Mouse (Mus musculus) urinary bladder, postnatal 10 days (tissue): Measurements from ENCODE around the gene Hist2h3c1.
A peak's percentile ranks its signal among the peaks of the same experiment; 100 is the strongest.
"Not testable (repeated sequence)": the region's sequence is repeated elsewhere in the genome, so short reads cannot be mapped to it uniquely, and the experiment has no call there.

Experiments used
- DNase-seq: peaks from one replicate; pipeline ENCODE4 v3.0.0; 2022; ENCODE audit warnings: low spot score

Gene Hist2h3c1

GRCm38 (mm10) chr3:96257190-96257589, 10.7 kb downstream of the Hist2h3c1 start:
- no peak for DNase-seq

- DNase-seq: no peak
Measured at GRCm38 (mm10) chr3:96260220-96260619, 13.7 kb downstream of the Hist2h3c1 start.

GRCm38 (mm10) chr3:96261623-96262022, 15.1 kb downstream of the Hist2h3c1 start:
- DNase-seq: no peak

GRCm38 (mm10) chr3:96262216-96262875, 15.9 kb downstream of the Hist2h3c1 start:
- DNase-seq: peak; percentile 30

GRCm38 (mm10) chr3:96262979-96263550, 16.6 kb downstream of the Hist2h3c1 start, which contains the start of gene Hist2h4:
Gene Hist2h4, minus strand, starts transcription at chr3:96263311.
- DNase-seq: peak; percentile 83

GRCm38 (mm10) chr3:96263558-96264403, 17.3 kb downstream of the Hist2h3c1 start:
- no peak for DNase-seq

- no peak for DNase-seq
Measured at GRCm38 (mm10) chr3:96264404-96264949, 18.0 kb downstream of the Hist2h3c1 start.

- DNase-seq: no peak
Measured at GRCm38 (mm10) chr3:96266132-96266710, 19.7 kb downstream of the Hist2h3c1 start.

GRCm38 (mm10) chr3:96267541-96267940, 21.1 kb downstream of the Hist2h3c1 start:
- no peak for DNase-seq

GRCm38 (mm10) chr3:96268051-96268775, 21.7 kb downstream of the Hist2h3c1 start, which contains the start of gene Hist2h3b:
Gene Hist2h3b, plus strand, starts transcription at chr3:96268654.
- DNase-seq: peak; percentile 35

GRCm38 (mm10) chr3:96268776-96269378, 22.4 kb downstream of the Hist2h3c1 start:
- not testable (repeated sequence) for DNase-seq

- peak; percentile 33 for DNase-seq
Measured at GRCm38 (mm10) chr3:96269511-96270474, 23.3 kb downstream of the Hist2h3c1 start, which contains the start of gene Hist2h2bb. Gene Hist2h2bb, plus strand, starts transcription at chr3:96269752.

GRCm38 (mm10) chr3:96273591-96274465, 27.3 kb downstream of the Hist2h3c1 start:
- DNase-seq: no peak

GRCm38 (mm10) chr3:96277428-96277799, 30.9 kb downstream of the Hist2h3c1 start:
- DNase-seq: no peak

- DNase-seq: peak; percentile 70
Measured at GRCm38 (mm10) chr3:96277800-96278624, 31.5 kb downstream of the Hist2h3c1 start.

- DNase-seq: no peak
Measured at GRCm38 (mm10) chr3:96280660-96281059, 34.2 kb downstream of the Hist2h3c1 start.

GRCm38 (mm10) chr3:96284457-96284856, 38.0 kb downstream of the Hist2h3c1 start:
- no peak for DNase-seq

- not testable (repeated sequence) for DNase-seq
Measured at GRCm38 (mm10) chr3:96287334-96287733, 40.8 kb downstream of the Hist2h3c1 start.
